Mouse (Mus musculus): Measurements from ENCODE around the gene Sap25.
A peak's percentile ranks its signal among the peaks of the same experiment; 100 is the strongest.

GRCm38 (mm10) chr5:137600619-137601364 lies 40.3 kb upstream of the Sap25 start, which contains the start of gene Mospd3:
- peak; percentile 85 for TF ChIP-seq CHD2 (IDR thresholded peaks at IDR 0.05; ENCODE audit: low read depth, low read length)
- TF ChIP-seq HCFC1 (IDR thresholded peaks at IDR 0.05; ENCODE audit: borderline replicate concordance, insufficient read depth, low read length), result peak; percentile 77
- TF ChIP-seq ZC3H11A (IDR thresholded peaks at IDR 0.05; ENCODE audit: borderline replicate concordance, low read depth, low read length), result no peak
- no peak for TF ChIP-seq ZNF384 (IDR thresholded peaks at IDR 0.05; ENCODE audit: low read depth, low read length)
- TF ChIP-seq MAFK (IDR thresholded peaks at IDR 0.05; ENCODE audit: insufficient read depth, low read depth, low read length), result no peak
